Mouse (Mus musculus) myocyte (in vitro differentiated cells): ENCODE data around the gene Pla2g5. TPM values are rescaled to one million over a fixed set of nuclear protein-coding genes. Genes with fewer than 3 reads are reported as not detected.

Experiments
- H3K27me3 ChIP-seq: one replicate; pipeline ENCODE4 v1.6.1; 2011; ENCODE audit not compliant: control insufficient read depth, insufficient read depth, insufficient read length
- H3K36me3 ChIP-seq: one replicate; pipeline ENCODE4 v1.6.1; 2011; ENCODE audit not compliant: control insufficient read depth, insufficient read depth
- H3K4me2 ChIP-seq: one replicate; pipeline ENCODE4 v1.6.1; 2011; ENCODE audit warnings: low read depth, control low read depth
- H3K4me3 ChIP-seq: one replicate; pipeline ENCODE4 v1.5.1; 2011; ENCODE audit warnings: mild to moderate bottlenecking, control low read depth, moderate library complexity
- H3K79me2 ChIP-seq: one replicate; pipeline ENCODE4 v1.6.1; 2011; ENCODE audit not compliant: control insufficient read depth, insufficient read depth
- H3ac ChIP-seq: one replicate; pipeline ENCODE4 v1.6.1; 2011; ENCODE audit not compliant: control insufficient read depth, insufficient read length
- CEBPB ChIP-seq: IDR thresholded peaks from 2 replicates; pipeline ENCODE4 v1.6.1; 2011; ENCODE audit warnings: mild to moderate bottlenecking, moderate library complexity; ENCODE audit not compliant: poor library complexity, insufficient read depth, severe bottlenecking
- E2F4 ChIP-seq: IDR thresholded peaks from one replicate; pipeline ENCODE4 v1.6.1; 2011; ENCODE audit warnings: mild to moderate bottlenecking, control low read depth, moderate library complexity; ENCODE audit not compliant: insufficient read depth
- MAX ChIP-seq: IDR thresholded peaks from one replicate; pipeline ENCODE4 v1.6.1; 2011; ENCODE audit warnings: low read depth, mild to moderate bottlenecking, control low read depth
- MYOD1 ChIP-seq, 3 experiments: IDR thresholded peaks; one replicate each; pipeline ENCODE4 v1.6.1; 2011; ENCODE audit warnings: control low read depth in 2 of 3, low read depth in 2 of 3, mild to moderate bottlenecking in 2 of 3, moderate library complexity in 1 of 3; ENCODE audit not compliant: insufficient read length in 2 of 3, control insufficient read depth in 1 of 3
- MYOG ChIP-seq, 3 experiments: IDR thresholded peaks; one replicate each; pipeline ENCODE4 v1.6.1; 2011; ENCODE audit warnings: control low read depth in 2 of 3, low read depth in 2 of 3, mild to moderate bottlenecking in 2 of 3; ENCODE audit not compliant: insufficient read length in 2 of 3, control insufficient read depth in 1 of 3, insufficient read depth in 1 of 3
- POLR2A ChIP-seq: IDR thresholded peaks from one replicate; pipeline ENCODE4 v1.6.1; 2011; ENCODE audit warnings: low read depth, mild to moderate bottlenecking, control low read depth, moderate library complexity; ENCODE audit not compliant: insufficient read length
- POLR2AphosphoS2 ChIP-seq: IDR thresholded peaks from one replicate; pipeline ENCODE4 v1.6.1; 2011; ENCODE audit warnings: low read depth, control low read depth; ENCODE audit not compliant: insufficient read length
- REST ChIP-seq: IDR thresholded peaks from one replicate; pipeline ENCODE4 v1.6.1; 2011; ENCODE audit warnings: mild to moderate bottlenecking, control low read depth, moderate library complexity; ENCODE audit not compliant: insufficient read depth, insufficient read length
- SRF ChIP-seq: IDR thresholded peaks from one replicate; pipeline ENCODE4 v1.6.1; 2011; ENCODE audit warnings: low read depth; ENCODE audit not compliant: control insufficient read depth, insufficient read length
- TCF12 ChIP-seq: IDR thresholded peaks from one replicate; pipeline ENCODE4 v1.6.1; 2011; ENCODE audit warnings: mild to moderate bottlenecking, control low read depth; ENCODE audit not compliant: poor library complexity, insufficient read depth, severe bottlenecking
- TCF3 ChIP-seq: IDR thresholded peaks from one replicate; pipeline ENCODE4 v1.6.1; 2011; ENCODE audit warnings: low read depth, control low read depth; ENCODE audit not compliant: insufficient read length
- USF1 ChIP-seq: IDR thresholded peaks from one replicate; pipeline ENCODE4 v1.6.1; 2011; ENCODE audit warnings: low read depth, mild to moderate bottlenecking, control low read depth, moderate library complexity
- polyA plus RNA-seq: library from polyadenylated mRNA; unstranded; fragments of >200 nt; fragmentation: generic; extraction: Trizol; gene quantifications from one replicate; pipeline ENCODE4 v1.2.1, GENCODE M21; 2012; ENCODE audit warnings: missing spikeins

The Pla2g5 gene
- polyA plus RNA-seq, 1 experiment: 0.10 TPM

DNA sequence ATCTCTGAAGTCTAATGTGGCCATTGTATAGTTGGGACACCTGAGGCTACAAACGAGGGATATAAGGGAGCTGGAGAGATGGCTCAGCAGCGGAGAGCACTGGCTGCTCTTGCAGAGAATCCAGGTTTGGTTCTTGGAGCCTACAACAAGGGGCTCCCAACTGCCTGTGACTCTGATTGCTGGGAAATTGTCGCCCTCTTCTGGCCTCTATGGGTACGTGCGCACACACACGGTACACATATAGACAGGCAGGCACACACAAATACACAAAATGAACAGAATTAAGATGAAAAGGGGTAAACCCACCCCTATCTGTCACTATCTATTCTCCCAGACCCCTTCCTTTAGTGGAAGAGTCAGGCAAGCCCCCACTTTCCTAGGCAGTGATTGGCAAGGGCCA lies 110.7 kb downstream of the Pla2g5 start:
- no peaks in the 10 kb centered on the region for H3K79me2 ChIP-seq
- H3ac ChIP-seq: no peak overlapping the region
- TF ChIP-seq MYOG (IDR thresholded peaks at IDR 0.05; ENCODE audit: control insufficient read depth in 1 of 3, insufficient read depth in 1 of 3, insufficient read length in 2 of 3, low read depth in 2 of 3) (no peak), SRF (no peak), TCF12 (no peak), TCF3 (no peak), USF1 (no peak), POLR2AphosphoS2 (no peak), CEBPB (no peak), E2F4 (no peak), POLR2A (no peak), MAX (no peak), REST (no peak), MYOD1 (IDR thresholded peaks at IDR 0.05; ENCODE audit: control insufficient read depth in 1 of 3, insufficient read length in 2 of 3, low read depth in 2 of 3) (no peak)
- peaks cover 4% of the 10 kb centered on the region for H3K27me3 ChIP-seq
- no peak overlapping the region for H3K4me2 ChIP-seq
- H3K36me3 ChIP-seq: no peaks in the 10 kb centered on the region
- no peak overlapping the region for H3K4me3 ChIP-seq

Other genes starting within 250 kb of the Pla2g5 start
- gene Vwa5b1, start 227.6 kb downstream of the Pla2g5 start, polyA plus RNA-seq: not detected
- not detected for gene Pla2g2c, start 138.7 kb downstream of the Pla2g5 start, polyA plus RNA-seq
- not detected for gene Ubxn10, start 126.3 kb downstream of the Pla2g5 start, polyA plus RNA-seq
- gene Pla2g2f, start 105.9 kb downstream of the Pla2g5 start, polyA plus RNA-seq: not detected
- gene Pla2g2d, start 87.7 kb downstream of the Pla2g5 start, polyA plus RNA-seq: 0.05 TPM
- not detected for gene Gm13030, start 10.5 kb upstream of the Pla2g5 start, polyA plus RNA-seq
- gene Pla2g2e, start 14.5 kb upstream of the Pla2g5 start, polyA plus RNA-seq: 20.4 TPM
- gene Otud3, start 50.5 kb upstream of the Pla2g5 start, polyA plus RNA-seq: 12.5 TPM
- not detected for gene Rnf186, start 103.6 kb upstream of the Pla2g5 start, polyA plus RNA-seq
- gene Tmco4, start 109.4 kb upstream of the Pla2g5 start, polyA plus RNA-seq: 3.8 TPM
- gene Htr6, start 212.1 kb upstream of the Pla2g5 start, polyA plus RNA-seq: 0.08 TPM
- 42.2 TPM for gene Nbl1, start 229.5 kb upstream of the Pla2g5 start, polyA plus RNA-seq